Mouse (Mus musculus): ENCODE measurements around the gene Ankrd10.
"Not testable (repeated sequence)": the region's sequence is repeated elsewhere in the genome, so short reads cannot be mapped to it uniquely, and the experiment has no call there.

The Ankrd10 gene

GRCm38 (mm10) chr8:11614126-11614835 is 21.3 kb downstream of the Ankrd10 start:
- DNase-seq (ENCODE audit: low spot score), result no peak

GRCm38 (mm10) chr8:11608848-11609247 is 26.7 kb downstream of the Ankrd10 start:
- DNase-seq (ENCODE audit: low spot score), result no peak

GRCm38 (mm10) chr8:11602006-11602680 is 33.4 kb downstream of the Ankrd10 start:
- peak; percentile 63 for DNase-seq (ENCODE audit: low spot score)

- no peak for DNase-seq (ENCODE audit: low spot score)
These were observed 35.1 kb downstream of the Ankrd10 start for GRCm38 (mm10) chr8:11600301-11600951.

- DNase-seq (ENCODE audit: low spot score), result no peak
These were observed 42.2 kb downstream of the Ankrd10 start for GRCm38 (mm10) chr8:11593222-11593884.

- no peak for DNase-seq (ENCODE audit: low spot score)
These were observed 43.3 kb downstream of the Ankrd10 start for GRCm38 (mm10) chr8:11592296-11592695.

- DNase-seq (ENCODE audit: low spot score), result no peak
These were observed 43.7 kb downstream of the Ankrd10 start for GRCm38 (mm10) chr8:11591837-11592236.

GRCm38 (mm10) chr8:11586374-11586745 is 49.2 kb downstream of the Ankrd10 start:
- no peak for DNase-seq (ENCODE audit: low spot score)

GRCm38 (mm10) chr8:11585513-11586373 is 49.8 kb downstream of the Ankrd10 start:
- no peak for DNase-seq (ENCODE audit: low spot score)

- DNase-seq (ENCODE audit: low spot score), result peak; percentile 23
These were observed 59.8 kb downstream of the Ankrd10 start for GRCm38 (mm10) chr8:11575604-11576384.

GRCm38 (mm10) chr8:11574911-11575603 is 60.5 kb downstream of the Ankrd10 start:
- no peak for DNase-seq (ENCODE audit: low spot score)

- DNase-seq (ENCODE audit: low spot score), result no peak
These were observed 63.1 kb downstream of the Ankrd10 start for GRCm38 (mm10) chr8:11572428-11572827.

- no peak for DNase-seq (ENCODE audit: low spot score)
These were observed 63.6 kb downstream of the Ankrd10 start for GRCm38 (mm10) chr8:11571950-11572349.

GRCm38 (mm10) chr8:11570742-11571141 is 64.8 kb downstream of the Ankrd10 start:
- no peak for DNase-seq (ENCODE audit: low spot score)

GRCm38 (mm10) chr8:11569260-11570097 is 66.1 kb downstream of the Ankrd10 start:
- DNase-seq (ENCODE audit: low spot score), result no peak

- not testable (repeated sequence) for DNase-seq (ENCODE audit: low spot score)
These were observed 67.4 kb downstream of the Ankrd10 start for GRCm38 (mm10) chr8:11568193-11568592.

- no peak for DNase-seq (ENCODE audit: low spot score)
These were observed 70.8 kb downstream of the Ankrd10 start for GRCm38 (mm10) chr8:11564721-11565120.

GRCm38 (mm10) chr8:11564236-11564635 is 71.3 kb downstream of the Ankrd10 start:
- no peak for DNase-seq (ENCODE audit: low spot score)
